In the genomic region with DNA sequence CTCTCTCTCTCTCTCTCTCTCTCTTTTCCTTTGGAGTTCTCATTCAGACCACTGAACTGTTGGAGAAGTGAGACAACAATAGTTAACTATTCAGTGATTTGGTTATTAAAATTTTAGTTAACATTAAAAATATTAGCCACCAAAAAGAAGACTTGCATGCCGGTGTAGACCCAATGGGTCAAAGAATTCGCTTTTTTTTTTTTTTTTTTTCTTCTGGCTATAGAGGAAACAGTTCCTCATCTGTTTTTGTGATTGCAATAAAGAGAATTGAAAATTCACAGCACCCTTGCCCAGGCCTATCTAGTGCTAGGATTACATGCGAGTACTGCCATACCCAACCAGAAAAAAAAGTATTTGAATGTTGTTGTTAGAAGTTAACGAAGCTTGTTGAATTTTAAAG, we compare ENCODE assay signal across 9 mouse cellular contexts. TPM values are rescaled to one million over a fixed set of nuclear protein-coding genes. Genes with fewer than 3 reads are reported as not detected.
DNase-seq lines count a peak whose midpoint lies in the region; ATAC-seq lines count a peak whose summit lies in the region.
"Had no signal": no experiment of that assay in that cellular context is flagged by ENCODE, and none has a peak within 500 bp of the region (broad histone marks: within the 10 kb centered on the region; RNA-seq: fewer than 3 reads in every experiment).

No protein-coding gene starts in this region.

- WGBS in liver, embryonic 11.5 days = 65% methylated on average over 4 of the region's 4 CpGs
- 76% methylated on average over 4 of the region's 4 CpGs for WGBS in forebrain, embryonic 10.5 days
- 69% methylated on average over 4 of the region's 4 CpGs for WGBS in limb, embryonic 11.5 days
- WGBS in neural tube, embryonic 14.5 days = 74% methylated on average over 4 of the region's 4 CpGs

- H3K4me3 ChIP-seq in liver, embryonic 11.5 days (ENCODE audit: low read depth, low read length) = peak overlapping the region; percentile 89
- H3K4me3 ChIP-seq in forebrain, embryonic 10.5 days = peak overlapping the region; percentile 99
- H3K4me3 ChIP-seq in limb, embryonic 11.5 days (ENCODE audit: low read depth, low read length) = peak overlapping the region; percentile 94
- peak overlapping the region; percentile 91; the same call in 1 of the 2 replicates for H3K4me3 ChIP-seq in neural tube, embryonic 14.5 days (ENCODE audit: low read depth, low read length)

- H3K27ac ChIP-seq in liver, embryonic 11.5 days (ENCODE audit: low read depth, low read length) = no peak overlapping the region
- peak overlapping the region; percentile 99; the same call in 1 of the 2 replicates for H3K27ac ChIP-seq in forebrain, embryonic 10.5 days
- no peak overlapping the region for H3K27ac ChIP-seq in limb, embryonic 11.5 days (replicated peaks; ENCODE audit: low read depth, low read length)
- no peak overlapping the region for H3K27ac ChIP-seq in neural tube, embryonic 14.5 days (ENCODE audit: low read depth, low read length)

- H3K9me3 ChIP-seq in liver, embryonic 11.5 days (ENCODE audit: control insufficient read depth, low read length) = no peaks in the 10 kb centered on the region
- peaks cover 4% of the 10 kb centered on the region; the same call in 1 of the 2 replicates for H3K9me3 ChIP-seq in forebrain, embryonic 10.5 days
- H3K9me3 ChIP-seq in limb, embryonic 11.5 days (ENCODE audit: control insufficient read depth, low read length) = no peaks in the 10 kb centered on the region
- H3K9me3 ChIP-seq in neural tube, embryonic 14.5 days (ENCODE audit: control insufficient read depth, low read length) = no peaks in the 10 kb centered on the region

- H3K27me3 ChIP-seq in liver, embryonic 11.5 days (replicated peaks; ENCODE audit: control insufficient read depth, insufficient read depth, low read length) = no peaks in the 10 kb centered on the region
- H3K27me3 ChIP-seq in forebrain, embryonic 10.5 days (ENCODE audit: poor library complexity, severe bottlenecking) = peaks cover 15% of the 10 kb centered on the region
- H3K27me3 ChIP-seq in limb, embryonic 11.5 days (ENCODE audit: control insufficient read depth, insufficient read depth, low read length) = no peaks in the 10 kb centered on the region
- no peaks in the 10 kb centered on the region for H3K27me3 ChIP-seq in neural tube, embryonic 14.5 days (ENCODE audit: control insufficient read depth, insufficient read depth, low read length)

- H3K4me2 ChIP-seq in liver, embryonic 11.5 days = peak overlapping the region; percentile 78
- H3K4me2 ChIP-seq in limb, embryonic 11.5 days (ENCODE audit: low read depth, severe bottlenecking) = peak overlapping the region; percentile 58
- H3K4me2 ChIP-seq in neural tube, embryonic 14.5 days (ENCODE audit: low read depth, low read length) = peak overlapping the region; percentile 80; the same call in 1 of the 2 replicates

- ATAC-seq in liver, embryonic 11.5 days (replicated peaks; ENCODE audit: low FRiP score) = no peak
- no peak for ATAC-seq in limb, embryonic 11.5 days (ENCODE audit: insufficient number of reproducible peaks, low FRiP score, low TSS enrichment, low read depth)
- no peak for ATAC-seq in neural tube, embryonic 14.5 days (ENCODE audit: low read depth)

- H3K4me1 ChIP-seq in liver, embryonic 11.5 days (replicated peaks; ENCODE audit: control insufficient read depth, insufficient read depth, low read length) = peaks cover 3% of the 10 kb centered on the region; the same call in 1 of the 2 replicates
- peaks cover 38% of the 10 kb centered on the region for H3K4me1 ChIP-seq in forebrain, embryonic 10.5 days
- H3K4me1 ChIP-seq in limb, embryonic 11.5 days (ENCODE audit: control insufficient read depth, insufficient read depth, low read length) = no peaks in the 10 kb centered on the region
- H3K4me1 ChIP-seq in neural tube, embryonic 14.5 days (ENCODE audit: control insufficient read depth, insufficient read depth, low read length) = peaks cover 8% of the 10 kb centered on the region; the same call in 1 of the 2 replicates

- peak overlapping the region; percentile 90; the same call in 1 of the 2 replicates for H3K9ac ChIP-seq in liver, embryonic 11.5 days (ENCODE audit: low read depth, low read length)
- no peak overlapping the region; the same call in 1 of the 2 replicates for H3K9ac ChIP-seq in limb, embryonic 11.5 days (ENCODE audit: low read length)
- no peak overlapping the region for H3K9ac ChIP-seq in neural tube, embryonic 14.5 days (replicated peaks; ENCODE audit: low read depth, low read length)

- H3K36me3 ChIP-seq in liver, embryonic 11.5 days (ENCODE audit: control insufficient read depth, insufficient read depth, low read length) = peaks cover 34% of the 10 kb centered on the region
- H3K36me3 ChIP-seq in forebrain, embryonic 10.5 days (replicated peaks) = peaks cover 48% of the 10 kb centered on the region
- H3K36me3 ChIP-seq in limb, embryonic 11.5 days (ENCODE audit: control insufficient read depth, insufficient read depth, low read length) = peaks cover 30% of the 10 kb centered on the region
- H3K36me3 ChIP-seq in neural tube, embryonic 14.5 days (ENCODE audit: control insufficient read depth, insufficient read depth, low read length) = no peaks in the 10 kb centered on the region

- DNase-seq in liver, embryonic 11.5 days (ENCODE audit: low spot score) = no peak
- no peak for DNase-seq in liver
- no peak for DNase-seq in forebrain, embryonic 10.5 days (ENCODE audit: extremely low spot score, low spot score)
- DNase-seq in limb, embryonic 11.5 days (ENCODE audit: low spot score) = no peak
- no peak for DNase-seq in layer of hippocampus, adult 9-11 months
- no peak for DNase-seq in testis, postnatal 14 days (ENCODE audit: low spot score)
- DNase-seq in spleen, postnatal 14 days (ENCODE audit: low spot score in 2 of 2) = no peak
- DNase-seq: cerebellum, adult 11-12 months had no signal

RNA-seq across cellular contexts. Expression of gene Rest, which starts 2.1 kb away (rescaled TPM):
- polyA plus RNA-seq in liver, embryonic 11.5 days (2014; fragmentation: Nextera tagmentation; extraction: Ambion mirVana) = 21.8 and 22.7 TPM in 2 replicates
- 21.6 and 22.3 TPM in 2 replicates for polyA plus RNA-seq in forebrain, embryonic 10.5 days (2016; fragmentation: Nextera tagmentation; extraction: Ambion mirVana)
- 58.0 and 59.1 TPM in 2 replicates for polyA plus RNA-seq in limb, embryonic 11.5 days (2014; fragmentation: Nextera tagmentation; extraction: Ambion mirVana)
- 5.2 and 8.1 TPM in 2 replicates for polyA plus RNA-seq in neural tube, embryonic 14.5 days (2014; fragmentation: Nextera tagmentation; extraction: Ambion mirVana)

RNA-seq across cellular contexts. Expression of gene Noa1, which starts 42.4 kb away (rescaled TPM):
- 57.7 and 61.8 TPM in 2 replicates for polyA plus RNA-seq in liver, embryonic 11.5 days (2014; fragmentation: Nextera tagmentation; extraction: Ambion mirVana)
- polyA plus RNA-seq in forebrain, embryonic 10.5 days (2016; fragmentation: Nextera tagmentation; extraction: Ambion mirVana) = 36.9 and 38.9 TPM in 2 replicates
- polyA plus RNA-seq in limb, embryonic 11.5 days (2014; fragmentation: Nextera tagmentation; extraction: Ambion mirVana) = 32.1 and 35.2 TPM in 2 replicates
- polyA plus RNA-seq in neural tube, embryonic 14.5 days (2014; fragmentation: Nextera tagmentation; extraction: Ambion mirVana) = 32.1 and 36.6 TPM in 2 replicates

RNA-seq across cellular contexts. Expression of gene Polr2b, which starts 42.5 kb away (rescaled TPM):
- polyA plus RNA-seq in liver, embryonic 11.5 days (2014; fragmentation: Nextera tagmentation; extraction: Ambion mirVana) = 70.0 and 81.3 TPM in 2 replicates
- polyA plus RNA-seq in forebrain, embryonic 10.5 days (2016; fragmentation: Nextera tagmentation; extraction: Ambion mirVana) = 111 and 113 TPM in 2 replicates
- polyA plus RNA-seq in limb, embryonic 11.5 days (2014; fragmentation: Nextera tagmentation; extraction: Ambion mirVana) = 95.7 and 102 TPM in 2 replicates
- polyA plus RNA-seq in neural tube, embryonic 14.5 days (2014; fragmentation: Nextera tagmentation; extraction: Ambion mirVana) = 58.7 and 72.9 TPM in 2 replicates

RNA-seq across cellular contexts. Expression of gene Spink2, which starts 56.2 kb away (rescaled TPM):
- polyA plus RNA-seq in liver, embryonic 11.5 days (2014; fragmentation: Nextera tagmentation; extraction: Ambion mirVana) = 0.29 TPM in 1 of 2 replicates, not detected in the other
- 0.64 and 1.1 TPM in 2 replicates for polyA plus RNA-seq in forebrain, embryonic 10.5 days (2016; fragmentation: Nextera tagmentation; extraction: Ambion mirVana)
- polyA plus RNA-seq in limb, embryonic 11.5 days (2014; fragmentation: Nextera tagmentation; extraction: Ambion mirVana) = 0.33 and 1.8 TPM in 2 replicates
- 3.7 and 6.0 TPM in 2 replicates for polyA plus RNA-seq in neural tube, embryonic 14.5 days (2014; fragmentation: Nextera tagmentation; extraction: Ambion mirVana)
